Mouse (Mus musculus) myocyte (in vitro differentiated cells): ENCODE measurements around the gene Slc24a2. TPM values are rescaled to one million over a fixed set of nuclear protein-coding genes. Genes with fewer than 3 reads are reported as not detected.

Experiments used
- H3K27me3 ChIP-seq: one replicate; pipeline ENCODE4 v1.6.1; 2011; ENCODE audit not compliant: control insufficient read depth, insufficient read depth, insufficient read length
- H3K36me3 ChIP-seq: one replicate; pipeline ENCODE4 v1.6.1; 2011; ENCODE audit not compliant: control insufficient read depth, insufficient read depth
- H3K4me2 ChIP-seq: one replicate; pipeline ENCODE4 v1.6.1; 2011; ENCODE audit warnings: low read depth, control low read depth
- H3K4me3 ChIP-seq: one replicate; pipeline ENCODE4 v1.5.1; 2011; ENCODE audit warnings: mild to moderate bottlenecking, control low read depth, moderate library complexity
- H3K79me2 ChIP-seq: one replicate; pipeline ENCODE4 v1.6.1; 2011; ENCODE audit not compliant: control insufficient read depth, insufficient read depth
- H3ac ChIP-seq: one replicate; pipeline ENCODE4 v1.6.1; 2011; ENCODE audit not compliant: control insufficient read depth, insufficient read length
- CEBPB ChIP-seq: IDR thresholded peaks from 2 replicates; pipeline ENCODE4 v1.6.1; 2011; ENCODE audit warnings: mild to moderate bottlenecking, moderate library complexity; ENCODE audit not compliant: poor library complexity, insufficient read depth, severe bottlenecking
- E2F4 ChIP-seq: IDR thresholded peaks from one replicate; pipeline ENCODE4 v1.6.1; 2011; ENCODE audit warnings: mild to moderate bottlenecking, control low read depth, moderate library complexity; ENCODE audit not compliant: insufficient read depth
- MAX ChIP-seq: IDR thresholded peaks from one replicate; pipeline ENCODE4 v1.6.1; 2011; ENCODE audit warnings: low read depth, mild to moderate bottlenecking, control low read depth
- MYOD1 ChIP-seq, 3 experiments: IDR thresholded peaks; one replicate each; pipeline ENCODE4 v1.6.1; 2011; ENCODE audit warnings: control low read depth in 2 of 3, low read depth in 2 of 3, mild to moderate bottlenecking in 2 of 3, moderate library complexity in 1 of 3; ENCODE audit not compliant: insufficient read length in 2 of 3, control insufficient read depth in 1 of 3
- MYOG ChIP-seq, 3 experiments: IDR thresholded peaks; one replicate each; pipeline ENCODE4 v1.6.1; 2011; ENCODE audit warnings: control low read depth in 2 of 3, low read depth in 2 of 3, mild to moderate bottlenecking in 2 of 3; ENCODE audit not compliant: insufficient read length in 2 of 3, control insufficient read depth in 1 of 3, insufficient read depth in 1 of 3
- POLR2A ChIP-seq: IDR thresholded peaks from one replicate; pipeline ENCODE4 v1.6.1; 2011; ENCODE audit warnings: low read depth, mild to moderate bottlenecking, control low read depth, moderate library complexity; ENCODE audit not compliant: insufficient read length
- POLR2AphosphoS2 ChIP-seq: IDR thresholded peaks from one replicate; pipeline ENCODE4 v1.6.1; 2011; ENCODE audit warnings: low read depth, control low read depth; ENCODE audit not compliant: insufficient read length
- REST ChIP-seq: IDR thresholded peaks from one replicate; pipeline ENCODE4 v1.6.1; 2011; ENCODE audit warnings: mild to moderate bottlenecking, control low read depth, moderate library complexity; ENCODE audit not compliant: insufficient read depth, insufficient read length
- SRF ChIP-seq: IDR thresholded peaks from one replicate; pipeline ENCODE4 v1.6.1; 2011; ENCODE audit warnings: low read depth; ENCODE audit not compliant: control insufficient read depth, insufficient read length
- TCF12 ChIP-seq: IDR thresholded peaks from one replicate; pipeline ENCODE4 v1.6.1; 2011; ENCODE audit warnings: mild to moderate bottlenecking, control low read depth; ENCODE audit not compliant: poor library complexity, insufficient read depth, severe bottlenecking
- TCF3 ChIP-seq: IDR thresholded peaks from one replicate; pipeline ENCODE4 v1.6.1; 2011; ENCODE audit warnings: low read depth, control low read depth; ENCODE audit not compliant: insufficient read length
- USF1 ChIP-seq: IDR thresholded peaks from one replicate; pipeline ENCODE4 v1.6.1; 2011; ENCODE audit warnings: low read depth, mild to moderate bottlenecking, control low read depth, moderate library complexity
- polyA plus RNA-seq: library from polyadenylated mRNA; unstranded; fragments of >200 nt; fragmentation: generic; extraction: Trizol; gene quantifications from one replicate; pipeline ENCODE4 v1.2.1, GENCODE M21; 2012; ENCODE audit warnings: missing spikeins

Gene Slc24a2
- polyA plus RNA-seq, 1 experiment, result under 0.01 TPM

GRCm38 (mm10) chr4:86942656-86943055 is 287.6 kb downstream of the Slc24a2 start:
- H3K4me2 ChIP-seq, result no peak overlapping the region
- no peak overlapping the region for H3ac ChIP-seq
- TF ChIP-seq CEBPB, result no peak
- no peak for TF ChIP-seq TCF3
- no peak for TF ChIP-seq MYOD1 (IDR thresholded peaks at IDR 0.05; ENCODE audit: control insufficient read depth in 1 of 3, insufficient read length in 2 of 3, low read depth in 2 of 3)
- TF ChIP-seq POLR2A, result no peak
- TF ChIP-seq MYOG (IDR thresholded peaks at IDR 0.05; ENCODE audit: control insufficient read depth in 1 of 3, insufficient read depth in 1 of 3, insufficient read length in 2 of 3, low read depth in 2 of 3), result no peak
- no peak for TF ChIP-seq USF1
- no peak for TF ChIP-seq POLR2AphosphoS2
- TF ChIP-seq REST, result no peak
- no peak for TF ChIP-seq MAX
- TF ChIP-seq SRF, result no peak
- H3K27me3 ChIP-seq, result no peaks in the 10 kb centered on the region
- no peaks in the 10 kb centered on the region for H3K79me2 ChIP-seq
- H3K36me3 ChIP-seq, result no peaks in the 10 kb centered on the region
- no peak overlapping the region for H3K4me3 ChIP-seq

DNA sequence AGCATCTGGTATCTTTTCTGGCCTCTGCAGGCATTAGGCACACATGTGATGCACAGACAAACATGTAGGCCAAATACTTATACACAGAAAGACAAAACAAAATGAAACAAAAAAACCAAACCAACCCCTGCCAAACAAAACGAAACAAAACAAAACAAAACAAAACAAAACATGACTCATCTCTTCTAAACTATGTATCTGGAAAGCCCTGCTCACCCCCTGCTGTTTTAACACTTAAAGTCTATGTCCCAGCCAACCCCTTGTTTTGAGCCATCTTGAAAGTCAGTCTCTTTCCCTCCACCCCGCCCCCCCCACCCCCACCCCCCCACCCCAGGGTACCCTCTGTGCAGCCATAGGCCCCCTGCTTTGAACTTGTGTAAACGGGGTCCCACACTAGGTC is 293.6 kb downstream of the Slc24a2 start:
- Histone ChIP-seq H3K4me2 (no peak overlapping the region), H3K27me3 (no peaks in the 10 kb centered on the region), H3K79me2 (no peaks in the 10 kb centered on the region), H3K36me3 (no peaks in the 10 kb centered on the region), H3ac (no peak overlapping the region), H3K4me3 (no peak overlapping the region)
- TF ChIP-seq SRF (no peak), POLR2A (no peak), POLR2AphosphoS2 (no peak), REST (no peak), TCF3 (no peak), CEBPB (no peak), MYOD1 (IDR thresholded peaks at IDR 0.05; ENCODE audit: control insufficient read depth in 1 of 3, insufficient read length in 2 of 3, low read depth in 2 of 3) (no peak), MAX (no peak), TCF12 (no peak), E2F4 (no peak), USF1 (no peak), MYOG (IDR thresholded peaks at IDR 0.05; ENCODE audit: control insufficient read depth in 1 of 3, insufficient read depth in 1 of 3, insufficient read length in 2 of 3, low read depth in 2 of 3) (no peak)

- H3K79me2 ChIP-seq, result no peaks in the 10 kb centered on the region
- no peaks in the 10 kb centered on the region for H3K27me3 ChIP-seq
- no peaks in the 10 kb centered on the region for H3K36me3 ChIP-seq
- no peak overlapping the region for H3K4me2 ChIP-seq
- no peak for TF ChIP-seq E2F4
- TF ChIP-seq MYOG (IDR thresholded peaks at IDR 0.05; ENCODE audit: control insufficient read depth in 1 of 3, insufficient read depth in 1 of 3, insufficient read length in 2 of 3, low read depth in 2 of 3), result no peak
- H3K4me3 ChIP-seq, result no peak overlapping the region
- no peak overlapping the region for H3ac ChIP-seq
Observed at GRCm38 (mm10) chr4:86936217-86936616, 294.1 kb downstream of the Slc24a2 start.
